Mouse (Mus musculus): Measurements from ENCODE around the gene Ilk.

DNA sequence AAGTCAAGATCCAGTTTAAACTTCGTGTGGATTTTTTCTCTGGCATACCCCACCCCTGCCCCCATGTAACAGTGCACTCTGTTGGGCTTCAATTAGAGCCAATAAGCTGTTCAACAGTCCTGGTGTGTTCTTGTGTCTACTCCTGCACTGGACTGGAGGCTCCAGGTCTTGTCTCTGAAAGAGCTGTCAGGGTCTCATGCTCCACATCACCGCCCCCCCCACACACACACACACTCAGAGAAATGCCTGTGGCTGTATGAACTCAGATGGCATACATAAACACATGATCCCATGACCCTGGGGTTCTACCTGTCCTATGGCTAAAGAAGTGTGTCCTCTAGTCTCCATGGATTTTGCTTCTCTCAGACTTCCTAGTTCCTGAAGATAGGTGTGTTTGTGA lies 39.6 kb downstream of the Ilk start:
- no peak for TF ChIP-seq CTCF (IDR thresholded peaks at IDR 0.05; ENCODE audit: low read depth)
- TF ChIP-seq EP300 (optimal IDR thresholded peaks at IDR 0.05): no peak
